Mouse (Mus musculus): ENCODE measurements at regions not wholly inside any gene's neighbourhood (a gene's known extent, or its start where the extent isn't known, plus 50 kb on each side); places are given as distances from the start of the nearest gene placed in this dataset.

GRCm38 (mm10) chr13:110628201-110628600 is 233.4 kb downstream of the Plk2 start:
- no peaks in the 10 kb centered on the region for H3K36me3 ChIP-seq (ENCODE audit: insufficient read depth, low read length)
- WGBS: 85% methylated on average over 1 of the region's 1 CpGs

GRCm38 (mm10) chr13:110633261-110633781 is 238.5 kb downstream of the Plk2 start:
- WGBS: 77% methylated on average over 3 of the region's 3 CpGs
- no peaks in the 10 kb centered on the region for H3K4me1 ChIP-seq (replicated peaks; ENCODE audit: insufficient read depth, low read length)
- no peak overlapping the region for H3K27ac ChIP-seq
- no peak overlapping the region for H3K4me3 ChIP-seq (replicated peaks; ENCODE audit: low read depth, low read length)
- no peak overlapping the region for H3K4me2 ChIP-seq (ENCODE audit: low read length)
- ATAC-seq (replicated peaks; ENCODE audit: low FRiP score, low read depth): no peak
- no peak for TF ChIP-seq CTCF (IDR thresholded peaks at IDR 0.05; ENCODE audit: low read depth)
- no peaks in the 10 kb centered on the region for H3K9me3 ChIP-seq (replicated peaks; ENCODE audit: low read length)
- H3K36me3 ChIP-seq (ENCODE audit: insufficient read depth, low read length): no peaks in the 10 kb centered on the region
- DNase-seq (ENCODE audit: low spot score): no peak
- H3K27me3 ChIP-seq (ENCODE audit: insufficient read depth, low read length): no peaks in the 10 kb centered on the region
- no peak overlapping the region for H3K9ac ChIP-seq (ENCODE audit: low read depth, low read length)

More at GRCm38 (mm10) chr13:110628201-110628600, 233.4 kb downstream of the Plk2 start:
- Histone ChIP-seq H3K27me3 (ENCODE audit: insufficient read depth, low read length) (no peaks in the 10 kb centered on the region), H3K4me3 (replicated peaks; ENCODE audit: low read depth, low read length) (no peak overlapping the region), H3K9me3 (replicated peaks; ENCODE audit: low read length) (no peaks in the 10 kb centered on the region), H3K27ac (no peak overlapping the region), H3K4me1 (replicated peaks; ENCODE audit: insufficient read depth, low read length) (no peaks in the 10 kb centered on the region), H3K9ac (ENCODE audit: low read depth, low read length) (no peak overlapping the region), H3K4me2 (ENCODE audit: low read length) (no peak overlapping the region)
- no peak for DNase-seq (ENCODE audit: low spot score)
- no peak for ATAC-seq (replicated peaks; ENCODE audit: low FRiP score, low read depth)
- TF ChIP-seq CTCF (IDR thresholded peaks at IDR 0.05; ENCODE audit: low read depth): no peak

- Histone ChIP-seq H3K27ac (no peak overlapping the region), H3K27me3 (ENCODE audit: insufficient read depth, low read length) (no peaks in the 10 kb centered on the region), H3K4me2 (ENCODE audit: low read length) (no peak overlapping the region), H3K9ac (ENCODE audit: low read depth, low read length) (no peak overlapping the region), H3K9me3 (replicated peaks; ENCODE audit: low read length) (no peaks in the 10 kb centered on the region), H3K36me3 (ENCODE audit: insufficient read depth, low read length) (no peaks in the 10 kb centered on the region), H3K4me1 (replicated peaks; ENCODE audit: insufficient read depth, low read length) (no peaks in the 10 kb centered on the region), H3K4me3 (replicated peaks; ENCODE audit: low read depth, low read length) (no peak overlapping the region)
- WGBS: 90% methylated on average over 1 of the region's 1 CpGs
- no peak for ATAC-seq (replicated peaks; ENCODE audit: low FRiP score, low read depth)
- no peak for TF ChIP-seq CTCF (IDR thresholded peaks at IDR 0.05; ENCODE audit: low read depth)
- no peak for DNase-seq (ENCODE audit: low spot score)
Measured at GRCm38 (mm10) chr13:110633899-110634298, 239.1 kb downstream of the Plk2 start.

GRCm38 (mm10) chr13:110642792-110643191 is 247.9 kb downstream of the Plk2 start:
- DNase-seq (ENCODE audit: low spot score): no peak
- no peak overlapping the region for H3K4me2 ChIP-seq (ENCODE audit: low read length)
- H3K27me3 ChIP-seq (ENCODE audit: insufficient read depth, low read length): no peaks in the 10 kb centered on the region
- no peak for ATAC-seq (replicated peaks; ENCODE audit: low FRiP score, low read depth)
- 0 out of 2 replicates have a peak, but pooled peaks cover 5% of the 10 kb centered on the region for H3K4me1 ChIP-seq (replicated peaks; ENCODE audit: insufficient read depth, low read length)
- H3K27ac ChIP-seq: no peak overlapping the region
- H3K36me3 ChIP-seq (ENCODE audit: insufficient read depth, low read length): no peaks in the 10 kb centered on the region
- no peak overlapping the region for H3K9ac ChIP-seq (ENCODE audit: low read depth, low read length)
- no peaks in the 10 kb centered on the region for H3K9me3 ChIP-seq (replicated peaks; ENCODE audit: low read length)
- WGBS: 71% methylated on average over 3 of the region's 3 CpGs
- no peak overlapping the region for H3K4me3 ChIP-seq (replicated peaks; ENCODE audit: low read depth, low read length)
- no peak for TF ChIP-seq CTCF (IDR thresholded peaks at IDR 0.05; ENCODE audit: low read depth)

GRCm38 (mm10) chr13:110643198-110643896 is 248.5 kb downstream of the Plk2 start:
- H3K27ac ChIP-seq: no peak overlapping the region
- no peak for ATAC-seq (replicated peaks; ENCODE audit: low FRiP score, low read depth)

GRCm38 (mm10) chr13:110643897-110644213 is 249.0 kb downstream of the Plk2 start:
- no peak overlapping the region for H3K4me3 ChIP-seq (replicated peaks; ENCODE audit: low read depth, low read length)
- TF ChIP-seq CTCF (IDR thresholded peaks at IDR 0.05; ENCODE audit: low read depth): no peak
- 0 out of 2 replicates have a peak, but pooled peaks cover 5% of the 10 kb centered on the region for H3K4me1 ChIP-seq (replicated peaks; ENCODE audit: insufficient read depth, low read length)
- H3K9me3 ChIP-seq (replicated peaks; ENCODE audit: low read length): no peaks in the 10 kb centered on the region
- no peak overlapping the region for H3K27ac ChIP-seq
- peak overlapping the region; percentile 43 for H3K4me2 ChIP-seq (ENCODE audit: low read length)
- H3K36me3 ChIP-seq (ENCODE audit: insufficient read depth, low read length): no peaks in the 10 kb centered on the region
- 55% methylated on average over 3 of the region's 3 CpGs for WGBS
- DNase-seq (ENCODE audit: low spot score): no peak
- no peak for ATAC-seq (replicated peaks; ENCODE audit: low FRiP score, low read depth)
- H3K9ac ChIP-seq (ENCODE audit: low read depth, low read length): no peak overlapping the region
- H3K27me3 ChIP-seq (ENCODE audit: insufficient read depth, low read length): no peaks in the 10 kb centered on the region

More at GRCm38 (mm10) chr13:110643198-110643896, 248.5 kb downstream of the Plk2 start:
- Histone ChIP-seq H3K4me3 (replicated peaks; ENCODE audit: low read depth, low read length) (no peak overlapping the region), H3K9me3 (replicated peaks; ENCODE audit: low read length) (no peaks in the 10 kb centered on the region), H3K4me2 (ENCODE audit: low read length) (peak overlapping the region; percentile 43), H3K27me3 (ENCODE audit: insufficient read depth, low read length) (no peaks in the 10 kb centered on the region), H3K36me3 (ENCODE audit: insufficient read depth, low read length) (no peaks in the 10 kb centered on the region), H3K4me1 (replicated peaks; ENCODE audit: insufficient read depth, low read length) (0 out of 2 replicates have a peak, but pooled peaks cover 5% of the 10 kb centered on the region), H3K9ac (ENCODE audit: low read depth, low read length) (no peak overlapping the region)
- no peak for TF ChIP-seq CTCF (IDR thresholded peaks at IDR 0.05; ENCODE audit: low read depth)
- DNase-seq (ENCODE audit: low spot score): peak; percentile 49
- WGBS: 19% methylated on average over 11 of the region's 11 CpGs

Measured in kidney, postnatal 0 days (tissue).